Mouse (Mus musculus) adrenal gland, adult 18-20 months (tissue): ENCODE data around the gene Ucn3. TPM values are rescaled to one million over a fixed set of nuclear protein-coding genes. Genes with fewer than 3 reads are reported as not detected.
A peak's percentile ranks its signal among the peaks of the same experiment; 100 is the strongest.

Experiments used
- DNase-seq, 2 experiments: peaks; one replicate each; pipeline ENCODE4 v3.0.0; 2021 to 2022; ENCODE audit warnings: low spot score in 2 of 2
- microRNA-seq, 2 experiments: library from miRNA; unstranded; fragments of <30 nt; microRNA quantifications; one replicate each; pipeline ENCODE4 v1.2.0; 2021; ENCODE audit warnings: borderline number of aligned reads in 2 of 2
- total RNA-seq, 2 experiments: library from RNA; stranded (reverse); gene quantifications; 1 replicate in 1 of 2; 2 replicates in 1 of 2; pipeline ENCODE4 v1.2.3; 2021

Ucn3 gene
- total RNA-seq, 2 experiments from 2014 or later, result not detected

DNA sequence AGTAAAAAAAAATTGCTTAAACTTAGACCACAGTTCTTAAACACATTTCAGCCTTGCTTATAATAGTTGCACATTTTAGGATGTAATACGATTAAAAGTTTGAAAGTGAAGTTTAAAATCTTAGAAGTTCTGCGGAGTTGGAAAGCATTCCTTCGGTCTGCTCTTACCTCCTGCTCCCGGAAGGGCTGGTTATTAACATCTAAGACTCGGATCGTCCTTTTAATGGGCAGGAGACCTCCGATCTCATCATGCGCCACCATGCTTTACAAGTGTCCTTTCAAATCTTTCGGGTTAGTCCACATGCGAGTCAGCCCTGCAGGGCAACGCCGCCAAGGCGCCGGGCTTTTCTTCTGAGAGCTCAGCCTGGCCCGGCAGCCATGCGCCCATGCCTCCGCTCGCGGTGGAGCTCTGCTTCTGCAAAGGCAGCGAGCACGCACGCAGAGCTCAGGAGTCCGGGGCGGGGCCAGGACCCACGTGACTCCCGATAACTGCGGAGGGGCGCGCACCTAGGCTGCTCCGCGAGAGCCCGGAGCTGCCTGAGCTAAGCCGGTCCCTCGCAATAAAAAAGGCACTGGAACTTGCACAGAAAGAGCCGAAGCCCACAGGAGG is 51.9 kb downstream of the Ucn3 start:
- peak; percentile 95 to 97 for DNase-seq

DNA sequence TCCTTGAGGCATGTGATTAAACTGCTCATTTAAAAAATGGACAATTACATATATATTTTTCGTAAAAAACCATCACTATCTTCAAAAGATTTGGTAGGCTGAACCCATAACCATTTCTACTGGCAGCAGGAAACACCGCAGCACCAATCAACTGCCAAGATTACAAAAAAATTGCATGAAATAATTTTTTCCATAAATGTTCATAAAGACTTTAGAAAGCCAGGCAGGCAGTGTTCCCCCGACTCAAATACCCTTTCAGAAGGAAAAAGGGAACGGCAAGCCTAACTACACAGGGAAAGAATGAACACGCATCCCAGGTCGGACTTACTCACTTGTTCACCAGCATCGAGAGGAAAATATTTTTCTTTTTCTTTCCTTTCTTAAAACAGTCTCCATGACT is 52.5 kb downstream of the Ucn3 start:
- DNase-seq, result no peak

DNA sequence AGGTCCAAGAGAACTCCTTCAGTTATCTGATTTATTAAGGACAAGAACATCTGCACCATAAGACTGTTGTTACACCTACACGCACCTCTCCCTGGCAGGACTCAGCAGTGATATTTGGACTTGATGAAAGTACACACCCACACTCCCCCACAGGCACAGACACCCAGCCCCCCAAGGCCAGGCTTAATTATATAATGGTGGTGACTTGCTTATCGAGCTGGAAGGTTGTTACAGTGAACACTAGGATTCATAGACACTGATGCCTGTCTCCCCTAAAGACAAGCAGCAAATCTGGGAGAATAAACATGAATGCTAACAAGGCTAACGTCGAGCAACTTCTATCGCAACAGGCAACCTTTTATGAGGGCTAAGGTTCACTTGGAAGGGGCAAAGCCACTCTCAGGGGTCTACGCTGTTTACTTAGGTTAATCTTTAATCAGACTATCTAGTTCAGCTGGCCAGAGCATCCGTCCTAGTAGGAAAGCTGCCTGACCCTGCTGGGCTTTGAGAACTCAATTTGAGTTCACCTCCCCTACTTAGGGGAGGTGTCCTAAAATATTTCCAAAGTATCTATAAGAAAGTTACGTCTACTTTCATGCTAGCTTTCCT is 53.6 kb downstream of the Ucn3 start:
- DNase-seq, result peak in 1 of 2 experiments; percentile 29

Small RNAs within 50 kb of the gene (microRNA-seq; reads per million reads assigned to microRNA genes)
- gene Gm22460, result 0 reads per million in 2 experiments

Other genes starting within 250 kb of the Ucn3 start
- under 1 TPM in 1 of 2 experiments, not detected in 1; 0.86 TPM for gene Calml3, start 141.0 kb downstream of the Ucn3 start, total RNA-seq
- gene Calm4, start 107.6 kb downstream of the Ucn3 start, total RNA-seq, result not detected
- not detected for gene Calm5, start 91.2 kb downstream of the Ucn3 start, total RNA-seq
- gene Net1, start 27.1 kb downstream of the Ucn3 start, total RNA-seq, result 100 to 1,000 TPM; 130 to 236 TPM
- gene Tubal3, start 27.1 kb downstream of the Ucn3 start, total RNA-seq, result not detected
- gene Akr1c14, start 103.7 kb upstream of the Ucn3 start, total RNA-seq, result 1 to 10 TPM; 1.9 to 2.4 TPM
- 1,000 to 10,000 TPM in 1 of 2 experiments, under 1 TPM in 1; 0.74 to 3,425 TPM for gene Akr1c18, start 205.3 kb upstream of the Ucn3 start, total RNA-seq
- 10 to 100 TPM in 1 of 2 experiments, 1 to 10 TPM in 1; 8.7 to 18.3 TPM for gene Akr1c13, start 245.8 kb upstream of the Ucn3 start, total RNA-seq